Mouse (Mus musculus) MN1 (cell line): ENCODE measurements around the gene Mapre1.
A peak's percentile ranks its signal among the peaks of the same experiment; 100 is the strongest.

Experiments used
- DNase-seq: peaks from one replicate; pipeline ENCODE4 v3.0.0-alpha.2; 2016; ENCODE audit warnings: low spot score

Gene Mapre1

GRCm38 (mm10) chr2:153778638-153779362 lies 37.7 kb downstream of the Mapre1 start:
- no peak for DNase-seq

GRCm38 (mm10) chr2:153779394-153779981 lies 38.4 kb downstream of the Mapre1 start, which contains the start of gene Efcab8:
Gene Efcab8 (plus strand): TSS chr2:153779931.
- DNase-seq, result no peak

DNA sequence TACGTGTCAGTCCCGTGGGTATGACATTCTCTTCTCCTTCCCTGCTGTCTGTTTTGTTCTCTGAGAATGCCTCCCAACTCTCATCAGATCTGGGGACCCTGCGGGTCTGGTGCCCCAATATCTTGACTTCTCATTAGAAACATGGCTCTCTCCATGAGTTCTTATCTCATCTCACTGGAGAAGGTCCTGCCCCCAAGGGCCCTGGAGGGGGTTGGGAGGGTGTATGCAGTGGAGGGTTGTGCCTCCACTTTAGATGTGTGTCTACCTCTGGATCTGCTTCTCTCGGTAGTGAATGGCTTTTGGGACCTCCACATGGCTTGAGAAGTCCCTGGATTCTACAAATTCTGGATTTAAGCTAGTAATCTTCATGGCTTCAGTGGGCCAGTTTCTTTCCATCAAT lies 40.1 kb downstream of the Mapre1 start:
- no peak for DNase-seq

- no peak for DNase-seq
Observed at GRCm38 (mm10) chr2:153784668-153785067, 43.6 kb downstream of the Mapre1 start.

GRCm38 (mm10) chr2:153793366-153793765 lies 52.3 kb downstream of the Mapre1 start:
- DNase-seq, result no peak

DNA sequence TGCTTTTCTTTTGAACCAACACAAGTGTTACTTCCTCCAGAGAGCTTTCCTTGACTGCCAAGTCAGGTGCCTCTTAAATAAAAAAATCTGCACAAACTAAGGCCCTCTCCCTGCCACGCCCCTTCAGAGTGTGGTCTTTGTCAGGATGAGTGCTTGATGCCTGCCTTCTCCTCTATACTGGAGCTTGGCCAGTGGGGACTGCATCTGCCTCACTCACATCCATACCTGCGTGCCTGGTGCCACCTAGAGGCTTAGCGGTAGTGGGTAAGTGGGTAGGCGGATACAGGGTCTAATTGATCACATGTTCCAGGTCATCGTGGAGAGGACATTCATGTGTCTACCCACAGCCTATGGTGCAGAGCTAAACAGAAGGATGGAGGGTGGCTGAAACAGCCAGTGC lies 54.0 kb downstream of the Mapre1 start:
- peak; percentile 46 for DNase-seq

DNA sequence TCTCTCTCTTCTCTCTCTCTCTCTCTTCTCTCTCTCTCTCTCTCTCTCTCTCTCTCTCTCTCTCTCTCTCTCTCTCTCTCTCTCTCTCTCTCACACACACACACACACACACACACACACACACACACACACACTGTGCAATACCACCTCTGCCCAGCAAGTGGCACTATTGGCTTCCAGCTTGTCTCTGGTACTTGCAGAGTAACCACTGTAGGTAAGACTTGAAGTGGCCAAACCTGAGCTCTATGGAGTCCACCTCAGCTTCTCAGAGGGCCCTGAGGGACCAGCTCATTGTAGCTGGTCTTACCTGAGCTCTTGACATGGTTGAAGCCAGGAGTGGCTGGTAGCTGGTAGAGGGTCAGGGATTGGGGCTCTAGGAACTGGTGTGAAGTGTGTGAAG lies 66.4 kb downstream of the Mapre1 start:
- peak; percentile 43 for DNase-seq

DNA sequence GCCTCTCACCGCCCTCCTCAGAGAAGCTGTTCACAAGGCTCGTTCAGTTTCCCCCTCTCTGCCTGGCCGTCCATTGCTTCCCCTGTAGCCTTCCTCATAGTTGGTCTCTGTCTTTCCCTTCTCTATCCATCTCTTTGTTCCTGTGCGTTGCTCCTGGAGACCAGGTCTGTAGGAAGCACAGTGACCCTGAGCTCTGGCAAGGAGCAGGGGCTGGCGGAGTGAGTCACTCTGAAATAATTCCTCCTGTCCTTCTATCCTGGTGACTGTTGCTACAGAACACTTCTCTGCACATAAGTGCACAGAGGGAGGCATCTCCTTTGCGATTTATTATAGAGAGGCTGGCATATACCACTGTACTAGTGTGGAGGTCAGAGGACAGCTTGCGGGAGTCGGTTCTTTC lies 67.1 kb downstream of the Mapre1 start:
- no peak for DNase-seq

DNA sequence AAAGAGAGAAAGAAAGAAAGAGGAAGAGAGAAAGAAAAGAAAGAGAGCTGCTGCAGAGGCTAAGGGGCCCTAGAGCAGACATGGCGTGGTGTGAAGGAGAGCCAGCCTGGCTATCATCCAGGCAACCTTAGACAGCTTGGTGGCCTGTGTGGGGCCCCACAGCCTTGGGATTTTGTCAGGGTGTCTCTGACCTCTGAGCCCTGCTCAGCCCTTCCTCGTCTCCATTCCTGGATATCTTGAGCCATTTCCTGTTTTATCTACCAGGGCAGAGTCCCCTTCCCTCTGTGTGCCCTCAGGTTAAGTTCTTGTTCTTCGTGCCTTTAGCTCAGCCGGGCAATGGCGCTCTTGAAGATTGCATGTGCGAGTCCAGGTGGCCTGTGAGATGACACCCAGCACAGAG lies 67.8 kb downstream of the Mapre1 start:
- no peak for DNase-seq

GRCm38 (mm10) chr2:153809921-153810320 lies 68.8 kb downstream of the Mapre1 start:
- peak; percentile 9 for DNase-seq

DNA sequence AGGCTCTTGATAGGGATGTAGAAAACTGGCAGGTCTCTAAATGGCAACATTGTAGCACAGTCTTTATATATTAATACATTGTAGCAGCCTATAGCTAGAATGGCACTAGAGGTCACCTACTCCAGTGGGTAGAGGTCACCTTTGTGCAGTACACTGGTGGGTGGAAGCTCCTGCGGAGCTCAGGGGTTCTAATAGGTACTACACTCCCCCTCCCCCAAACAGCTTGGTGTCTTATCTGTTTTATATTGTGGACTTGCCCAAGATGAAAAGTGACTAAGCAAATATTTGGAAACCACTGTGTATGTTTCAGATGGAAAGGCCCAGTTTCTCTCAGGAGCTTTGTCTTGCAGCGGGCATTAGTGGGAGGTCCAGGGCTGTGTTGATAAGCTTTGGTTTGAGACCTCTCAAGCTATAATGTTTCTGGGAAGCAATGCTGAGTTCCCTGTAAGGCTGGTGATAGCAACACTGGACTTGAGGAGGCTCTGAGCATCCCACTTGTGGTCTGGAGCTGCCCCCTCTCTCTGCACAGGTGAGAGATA lies 81.0 kb downstream of the Mapre1 start:
- no peak for DNase-seq
